Mouse (Mus musculus): Measurements from ENCODE around the gene Ncoa1.
"Not testable (repeated sequence)": the region's sequence is repeated elsewhere in the genome, so short reads cannot be mapped to it uniquely, and the experiment has no call there.

Ncoa1 gene

GRCm38 (mm10) chr12:4295881-4296280 lies 181.1 kb downstream of the Ncoa1 start:
- no peak for DNase-seq

GRCm38 (mm10) chr12:4295281-4295680 lies 181.7 kb downstream of the Ncoa1 start:
- DNase-seq, result no peak

DNA sequence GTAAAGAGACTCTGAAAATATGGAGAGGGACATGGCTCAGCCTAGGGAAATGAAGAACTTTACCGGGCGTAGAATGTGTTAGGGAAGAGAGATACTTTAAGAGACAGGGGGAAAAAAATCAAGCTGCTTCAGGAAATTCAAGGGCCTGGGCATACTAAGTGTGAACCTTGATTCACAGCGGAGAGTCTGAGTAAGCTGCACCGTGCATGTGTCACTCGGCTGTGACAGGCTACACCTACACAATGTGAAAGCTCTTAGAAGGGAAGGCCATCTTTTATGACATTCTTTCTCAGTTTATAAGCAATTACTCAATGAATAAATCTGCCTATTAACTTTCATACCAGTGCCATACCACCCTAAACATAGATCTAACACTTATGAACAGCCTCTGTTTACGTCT lies 183.2 kb downstream of the Ncoa1 start:
- no peak for DNase-seq

GRCm38 (mm10) chr12:4285186-4285585 lies 191.8 kb downstream of the Ncoa1 start:
- DNase-seq, result peak; percentile 39

DNA sequence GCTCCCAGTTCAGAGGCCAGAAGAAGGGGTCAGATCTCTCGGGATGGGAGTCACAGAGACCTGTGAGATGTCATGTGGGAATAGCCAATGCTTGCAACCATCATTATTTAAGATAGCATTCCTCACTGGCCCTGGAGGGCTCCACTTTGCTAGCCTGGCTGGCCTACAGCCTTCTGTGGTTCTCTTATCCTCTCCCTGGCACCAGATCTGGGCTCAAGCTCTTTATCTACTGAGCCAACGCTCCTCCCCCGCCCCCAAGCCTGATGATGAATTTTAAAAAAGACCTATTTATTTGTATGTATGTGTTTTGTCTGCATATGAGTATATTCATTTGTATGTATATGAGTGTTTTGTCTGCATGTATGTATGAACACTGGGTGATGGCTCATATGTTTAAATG lies 197.1 kb downstream of the Ncoa1 start:
- no peak for DNase-seq

DNA sequence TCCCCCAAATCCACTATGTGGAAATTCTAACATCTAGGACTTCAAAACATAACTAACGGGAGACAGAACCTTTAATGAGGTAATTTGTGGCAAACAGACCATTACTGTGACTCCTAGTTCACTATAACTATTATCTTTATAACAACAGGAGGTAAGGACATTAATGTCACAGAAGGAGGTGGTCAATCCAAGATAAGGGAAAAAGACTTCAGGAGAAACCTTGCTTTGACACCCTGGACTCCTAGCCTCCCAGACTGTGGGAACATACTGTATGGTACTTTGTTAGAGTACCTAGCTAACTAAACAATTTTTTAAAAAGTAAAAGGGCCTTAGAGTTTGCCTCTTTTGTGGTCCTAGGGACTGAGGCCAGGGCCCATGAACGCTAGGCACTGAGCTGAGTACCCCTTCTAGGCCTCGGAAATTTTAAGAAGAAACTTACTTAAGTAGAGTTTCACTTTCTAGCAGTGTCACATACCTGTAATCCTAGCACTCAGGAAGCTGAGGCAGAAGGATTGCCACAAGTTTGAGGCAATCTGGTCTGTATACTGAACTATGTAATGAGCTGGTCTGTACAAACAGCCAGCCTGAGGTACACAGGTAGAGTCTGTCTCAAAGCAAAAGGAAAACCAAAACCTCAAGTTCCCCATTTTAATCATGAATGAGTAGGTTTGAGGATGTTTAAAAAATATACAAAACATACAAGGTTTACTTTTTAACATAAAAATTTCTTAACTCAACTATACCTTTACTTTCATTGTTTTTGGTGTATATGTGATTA lies 197.8 kb downstream of the Ncoa1 start:
- no peak for DNase-seq

DNA sequence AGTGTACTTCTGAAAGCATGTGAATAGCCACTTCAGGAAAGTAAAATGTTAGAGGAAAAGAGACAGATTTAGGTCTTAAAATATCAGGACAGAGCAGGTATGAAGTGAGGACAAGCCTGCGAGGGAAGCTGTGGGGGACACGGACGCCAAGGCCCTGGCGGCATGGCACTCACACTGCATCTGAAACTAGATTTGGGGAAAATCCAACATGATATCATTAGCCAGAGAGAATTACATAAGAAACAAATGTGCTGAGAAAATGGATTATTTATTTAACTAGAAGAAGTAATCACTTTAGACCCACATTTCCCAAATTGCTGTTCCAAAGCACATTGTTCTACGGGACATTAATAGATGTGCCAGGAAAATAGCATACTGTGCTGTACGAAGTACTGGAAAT lies 205.9 kb downstream of the Ncoa1 start:
- no peak for DNase-seq

GRCm38 (mm10) chr12:4267765-4268164 lies 209.2 kb downstream of the Ncoa1 start:
- no peak for DNase-seq

GRCm38 (mm10) chr12:4252742-4253655 lies 224.0 kb downstream of the Ncoa1 start:
- DNase-seq, result no peak

GRCm38 (mm10) chr12:4249786-4250185 lies 227.2 kb downstream of the Ncoa1 start:
- DNase-seq, result no peak

DNA sequence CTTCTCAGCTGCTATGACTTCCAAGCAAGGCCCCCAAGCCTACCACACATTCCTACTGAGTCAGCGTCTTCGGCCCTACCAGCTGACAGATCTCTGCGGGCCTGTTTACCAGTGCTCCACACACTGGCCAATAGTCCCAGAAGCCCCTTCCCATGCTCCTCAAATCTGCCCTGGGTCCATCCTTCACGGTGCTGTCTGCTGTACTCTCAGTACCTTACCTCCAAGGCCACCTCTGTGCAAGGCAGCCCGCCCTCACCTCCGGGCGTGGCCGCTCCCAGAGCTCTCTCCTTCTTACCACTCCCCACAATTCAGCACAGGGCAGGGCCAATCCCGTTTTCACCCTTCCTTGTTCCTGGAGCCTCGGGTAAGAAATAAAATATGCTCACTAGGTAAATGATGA lies 231.2 kb downstream of the Ncoa1 start:
- DNase-seq, result no peak

- DNase-seq, result no peak
Observed at GRCm38 (mm10) chr12:4243805-4244204, 233.2 kb downstream of the Ncoa1 start.

GRCm38 (mm10) chr12:4240281-4240680 lies 236.7 kb downstream of the Ncoa1 start:
- not testable (repeated sequence) for DNase-seq

DNA sequence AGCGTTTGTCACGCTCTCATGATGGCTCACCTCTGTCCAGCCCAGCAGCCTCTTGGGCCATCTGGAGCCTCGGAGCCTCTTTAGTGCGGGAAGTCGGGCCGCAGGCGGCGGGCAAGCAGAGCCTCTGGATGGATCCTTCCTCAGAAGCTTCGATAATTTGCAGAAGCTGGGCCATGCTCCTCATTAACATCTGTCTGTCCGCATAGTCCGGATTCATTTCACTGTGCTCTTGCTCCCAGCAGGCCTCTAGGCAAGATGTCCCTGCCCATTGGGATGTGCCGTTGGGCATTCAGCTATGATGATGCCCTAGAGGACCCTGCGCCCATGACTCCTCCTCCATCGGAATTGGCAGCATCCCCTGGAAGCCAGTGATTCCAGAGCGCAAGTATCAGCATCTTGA lies 239.5 kb downstream of the Ncoa1 start:
- DNase-seq, result no peak

DNA sequence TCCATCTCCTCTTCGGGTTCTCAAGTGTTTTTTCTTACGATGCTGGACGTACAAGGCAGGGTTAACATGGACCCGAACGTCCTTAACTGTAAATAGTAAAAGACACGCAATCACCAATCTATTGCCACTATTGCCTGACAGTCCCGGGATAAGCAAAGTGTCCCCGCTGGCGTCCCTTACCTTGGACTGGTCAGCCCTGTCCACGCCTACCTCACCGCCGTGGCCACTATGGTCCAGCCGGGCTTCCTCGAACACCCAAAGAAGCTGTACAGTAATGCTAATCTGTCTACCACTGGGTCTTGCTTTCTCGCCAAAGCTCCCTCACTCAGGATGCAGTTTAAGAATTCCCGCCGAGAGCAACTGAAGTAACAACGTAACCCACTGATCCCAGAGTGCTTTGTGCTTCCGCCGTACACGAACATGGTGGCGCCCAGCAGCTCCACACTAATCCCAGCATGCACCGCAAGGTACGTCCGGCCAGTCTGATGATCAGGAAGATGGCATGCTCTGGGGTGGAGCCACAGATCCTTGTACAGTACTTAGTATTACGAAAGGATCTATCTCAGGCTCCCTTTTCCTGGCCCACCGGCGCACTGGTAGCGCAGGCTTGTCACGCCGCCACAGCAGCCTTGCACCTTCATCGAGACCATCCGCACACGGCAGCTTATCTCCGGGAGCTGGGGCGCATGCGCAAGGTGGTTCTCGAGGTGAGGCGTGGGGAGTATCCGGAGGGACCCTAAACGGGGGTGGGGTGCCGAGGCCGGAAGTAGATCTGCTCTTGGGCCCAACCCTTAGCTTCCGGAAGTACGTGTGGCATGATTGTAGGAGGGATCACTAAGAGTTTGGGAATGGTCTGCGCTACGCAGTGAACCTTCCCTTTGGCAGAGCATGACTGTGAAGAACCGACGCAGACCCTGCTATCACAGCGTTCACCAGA lies 243.1 kb downstream of the Ncoa1 start, which contains the start of the genes Ptrhd1 and Cenpo:
TSS of gene Ptrhd1 (plus strand) at position 456 of the 937 bp plus-strand sequence.
TSS of gene Cenpo (minus strand) at position 723 of the 937 bp plus-strand sequence.
- peak; percentile 95 for DNase-seq

- no peak for DNase-seq
Observed at GRCm38 (mm10) chr12:4232777-4233176, 244.2 kb downstream of the Ncoa1 start.

DNA sequence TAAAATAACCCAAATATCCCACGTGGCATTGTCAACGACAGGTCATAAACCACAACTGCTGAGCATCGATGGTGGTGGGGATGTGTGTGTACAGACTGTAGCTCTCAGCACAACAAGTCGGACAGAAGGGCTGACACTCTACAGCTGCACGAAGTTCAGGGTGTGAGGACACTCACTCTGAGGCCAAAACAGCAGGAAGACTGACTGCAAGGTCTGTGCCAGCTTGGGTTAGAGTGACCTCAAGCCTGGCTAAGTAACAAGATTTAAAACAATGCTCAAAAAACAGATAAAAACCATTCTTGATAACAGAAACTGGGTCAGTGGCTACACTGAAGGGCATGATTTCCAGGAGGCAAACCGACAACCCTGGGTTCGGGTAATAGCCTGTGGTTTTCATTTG lies 246.8 kb downstream of the Ncoa1 start:
- DNase-seq, result no peak

DNA sequence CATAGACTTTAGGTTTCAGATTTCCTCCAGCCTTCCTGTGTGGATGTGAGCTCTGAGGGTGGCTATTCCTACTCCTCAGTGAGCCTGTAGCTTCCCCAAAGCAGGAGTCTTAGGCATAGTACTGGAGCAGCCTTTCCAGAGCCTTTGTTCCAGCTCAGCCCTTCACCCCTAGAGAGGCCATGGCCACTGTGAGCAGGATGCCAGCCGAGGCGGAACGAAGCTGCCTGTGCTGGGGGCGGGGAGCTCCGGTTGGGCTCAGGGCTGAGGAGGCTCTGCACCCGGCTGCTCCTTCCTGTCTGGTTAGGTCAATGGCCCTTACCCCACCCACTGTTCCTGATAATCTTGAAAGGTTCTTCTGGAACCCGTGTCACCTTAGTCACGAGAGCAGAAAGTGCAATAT lies 264.1 kb downstream of the Ncoa1 start:
- no peak for DNase-seq

- DNase-seq, result no peak
Observed at GRCm38 (mm10) chr12:4211174-4211573, 265.8 kb downstream of the Ncoa1 start.

DNA sequence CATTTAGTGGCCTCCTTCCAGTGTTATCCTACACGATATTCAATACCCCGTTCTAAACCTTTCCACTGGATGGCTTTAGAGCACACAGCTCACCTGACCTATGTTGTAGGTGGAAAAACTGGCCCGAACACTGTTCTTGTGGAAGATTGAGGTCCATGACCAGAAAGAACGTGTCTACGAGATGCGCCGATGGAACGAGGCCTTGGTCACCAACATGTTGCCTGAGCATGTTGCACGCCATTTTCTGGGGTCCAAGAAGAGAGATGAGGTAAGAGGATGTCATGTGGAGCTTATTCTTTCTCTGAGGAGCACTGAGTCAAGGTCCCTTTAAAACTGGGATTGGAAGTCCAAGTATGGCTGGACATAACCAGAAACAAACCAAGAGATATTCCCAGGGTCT lies 267.8 kb downstream of the Ncoa1 start:
- no peak for DNase-seq

DNA sequence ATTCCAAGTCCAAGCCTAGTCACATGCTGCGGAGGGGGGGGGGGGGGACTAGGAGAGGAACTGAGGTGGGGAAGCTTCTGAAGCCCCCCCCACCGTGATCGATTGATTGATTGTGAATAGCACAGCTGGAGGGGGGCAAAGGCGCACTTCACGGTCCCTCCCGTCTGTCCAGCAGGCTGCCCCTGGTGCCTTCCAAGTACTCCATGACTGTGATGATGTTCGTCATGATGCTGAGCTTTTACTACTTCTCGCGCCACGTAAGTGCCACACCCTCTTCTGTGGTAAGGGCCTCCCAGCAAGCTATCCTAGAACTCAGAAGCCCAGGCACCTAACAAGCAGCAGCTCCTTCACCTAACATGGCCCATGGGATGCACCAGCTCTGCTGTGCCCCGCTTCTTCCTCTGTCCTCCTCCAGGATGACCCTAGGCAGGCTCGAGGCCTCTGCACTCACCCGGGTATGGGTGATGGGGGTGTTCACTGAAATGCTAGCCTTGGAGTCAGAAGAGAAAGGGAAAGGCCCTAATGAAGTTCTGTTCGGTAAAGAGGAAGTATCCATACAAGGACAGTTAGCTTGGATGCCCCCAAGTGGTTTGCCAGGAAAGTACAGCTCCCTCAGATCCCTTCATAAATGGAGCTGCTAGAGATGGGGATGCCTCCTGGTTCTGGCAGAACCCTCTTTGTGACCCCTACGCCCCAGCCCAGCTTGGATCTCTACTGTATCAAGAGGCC lies 268.4 kb downstream of the Ncoa1 start:
- DNase-seq, result peak; percentile 73

GRCm38 (mm10) chr12:4206106-4206505 lies 270.9 kb downstream of the Ncoa1 start:
- DNase-seq, result no peak
